Mouse (Mus musculus) brain, adult 2 months (tissue): ENCODE measurements around the gene Aknad1.

Experiments used
- DNase-seq: peaks from one replicate; pipeline ENCODE4 v3.0.0; 2011; ENCODE audit warnings: low read depth, low spot score

The Aknad1 gene

GRCm38 (mm10) chr3:108787754-108788454, 48.4 kb downstream of the Aknad1 start:
- DNase-seq = no peak

- no peak for DNase-seq
These were observed 49.0 kb downstream of the Aknad1 start for GRCm38 (mm10) chr3:108788455-108788794.

- no peak for DNase-seq
These were observed 49.8 kb downstream of the Aknad1 start for GRCm38 (mm10) chr3:108789299-108789698.

GRCm38 (mm10) chr3:108790499-108790898, 51.0 kb downstream of the Aknad1 start:
- no peak for DNase-seq

GRCm38 (mm10) chr3:108791054-108791706, 51.7 kb downstream of the Aknad1 start:
- peak; percentile 50 for DNase-seq

- DNase-seq = peak; percentile 25
These were observed 53.0 kb downstream of the Aknad1 start for GRCm38 (mm10) chr3:108792420-108792819.

- no peak for DNase-seq
These were observed 55.3 kb downstream of the Aknad1 start for GRCm38 (mm10) chr3:108794780-108795179.

GRCm38 (mm10) chr3:108795554-108796299, 56.3 kb downstream of the Aknad1 start:
- DNase-seq = no peak

- no peak for DNase-seq
These were observed 56.9 kb downstream of the Aknad1 start for GRCm38 (mm10) chr3:108796386-108796785.

GRCm38 (mm10) chr3:108797723-108798122, 58.3 kb downstream of the Aknad1 start:
- DNase-seq = no peak

GRCm38 (mm10) chr3:108798375-108798774, 58.9 kb downstream of the Aknad1 start:
- no peak for DNase-seq

- DNase-seq = peak; percentile 48
These were observed 66.2 kb downstream of the Aknad1 start for GRCm38 (mm10) chr3:108805622-108806021.

- peak; percentile 43 for DNase-seq
These were observed 71.3 kb downstream of the Aknad1 start for GRCm38 (mm10) chr3:108810747-108811263.

GRCm38 (mm10) chr3:108815631-108816030, 76.2 kb downstream of the Aknad1 start:
- DNase-seq = peak; percentile 84

GRCm38 (mm10) chr3:108830493-108830892, 91.0 kb downstream of the Aknad1 start:
- DNase-seq = no peak

GRCm38 (mm10) chr3:108831750-108832149, 92.3 kb downstream of the Aknad1 start:
- peak; percentile 35 for DNase-seq
